Comparison of ENCODE assay signal across 12 mouse cellular contexts in the genomic region with DNA sequence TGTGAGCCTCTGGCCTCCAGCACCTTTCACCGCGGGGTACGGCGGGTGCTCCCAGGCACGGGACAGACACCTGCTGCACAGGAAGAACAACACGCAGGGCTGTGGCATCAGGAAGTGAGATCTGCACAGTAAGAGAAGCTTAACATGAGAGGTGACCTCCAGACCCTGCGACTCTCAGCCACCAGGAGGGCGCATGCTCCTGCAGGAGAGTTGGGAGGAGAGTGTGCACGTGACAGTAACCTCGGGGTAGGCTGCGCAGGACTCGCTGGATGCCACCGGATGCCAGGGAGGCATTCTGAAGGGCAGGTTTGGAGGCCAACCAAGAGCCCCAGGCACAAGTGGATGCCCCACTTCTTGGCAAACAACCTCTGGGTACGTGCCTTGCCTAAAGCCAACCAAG. TPM values are rescaled to one million over a fixed set of nuclear protein-coding genes. Genes with fewer than 3 reads are reported as not detected.
DNase-seq lines count a peak whose midpoint lies in the region; ATAC-seq and TF ChIP-seq lines count a peak whose summit lies in the region.
"Had no signal": no experiment of that assay in that cellular context is flagged by ENCODE, and none has a peak within 500 bp of the region (broad histone marks: within the 10 kb centered on the region; RNA-seq: fewer than 3 reads in every experiment).

No protein-coding gene starts in this region.

- peak overlapping the region; percentile 64 for H3K27ac ChIP-seq in kidney, adult 2 months (ENCODE audit: insufficient read depth, low read depth, low read length)
- H3K27ac ChIP-seq: embryonic facial prominence, embryonic 13.5 days; liver, embryonic 15.5 days had no signal

- no peak for TF ChIP-seq CTCF in kidney, adult 2 months (conservative IDR thresholded peaks at IDR 0.05; ENCODE audit: insufficient read depth, insufficient read length, low read depth, low read length)

- no peaks in the 10 kb centered on the region for H3K27me3 ChIP-seq in kidney, adult 2 months (replicated peaks; ENCODE audit: control insufficient read depth, insufficient read depth, low read length)
- H3K27me3 ChIP-seq: embryonic facial prominence, embryonic 13.5 days; liver, embryonic 15.5 days had no signal

- H3K4me1 ChIP-seq in kidney, adult 2 months (ENCODE audit: control insufficient read depth, insufficient read depth, low read length) = peaks cover 8% of the 10 kb centered on the region; the same call in 1 of the 2 replicates
- H3K4me1 ChIP-seq: liver, embryonic 15.5 days had no signal

- WGBS in kidney, adult 2 months = 59% methylated on average over 14 of the region's 14 CpGs

- DNase-seq in CD4-positive, CD25-positive, alpha-beta regulatory T cell, adult 2 months (ENCODE audit: low read depth, low spot score) = peak; percentile 63
- DNase-seq in kidney, adult 2 months = peak; percentile 74
- DNase-seq in lung, postnatal 36 days = peak; percentile 42
- DNase-seq in MN1 (ENCODE audit: low spot score) = no peak
- DNase-seq in adrenal gland, adult 2 months = no peak
- DNase-seq in testis, postnatal 14 days (ENCODE audit: low spot score) = no peak
- no peak for DNase-seq in adrenal gland, adult 18-20 months (ENCODE audit: low spot score in 2 of 2)
- DNase-seq: gastrocnemius, postnatal 14 days had no signal

- H3K36me3 ChIP-seq in kidney, adult 2 months (ENCODE audit: control insufficient read depth, insufficient read depth, low read length) = no peaks in the 10 kb centered on the region
- H3K36me3 ChIP-seq: liver, embryonic 15.5 days had no signal

- ATAC-seq in activated CD4-positive, CD25-positive, alpha-beta regulatory T cell, adult 4 months = peak; percentile 64

- no peak overlapping the region for H3K4me3 ChIP-seq in kidney, adult 2 months (ENCODE audit: insufficient read depth, low read depth, low read length)
- H3K4me3 ChIP-seq: embryonic facial prominence, embryonic 13.5 days; liver, embryonic 15.5 days; myocyte had no signal

- no peak for TF ChIP-seq POLR2A in kidney, adult 2 months (IDR thresholded peaks at IDR 0.05; ENCODE audit: low read depth, low read length)

RNA-seq across cellular contexts. Expression of gene Bmp7, which starts 26.1 kb away (rescaled TPM):
- 10 to 100 TPM; 11.5 to 17.0 TPM for polyA plus RNA-seq in activated CD4-positive, CD25-positive, alpha-beta regulatory T cell, adult 4 months (2017; shearing (Covaris generic))
- polyA plus RNA-seq in kidney, adult 2 months (2012; rRNA removed) = 47.6 and 51.2 TPM in 2 replicates
- 10 to 100 TPM; 28.9 to 75.7 TPM for total RNA-seq in adrenal gland, adult 2 months (2021)
- 90.8 and 96.8 TPM in 2 replicates for polyA plus RNA-seq in adrenal gland, adult 2 months (2012; rRNA removed)
- total RNA-seq in adrenal gland, adult 18-20 months (2021) = 10 to 100 TPM; 33.4 to 55.2 TPM
- polyA plus RNA-seq: myocyte had no signal

Comparison
In these comparisons a context has a peak if more than half of its experiments do, and no peak if none do; other contexts are left out.
1. DNase-seq: peak in CD4-positive, CD25-positive, alpha-beta regulatory T cell, adult 2 months (single experiment), kidney, adult 2 months (single experiment) and lung, postnatal 36 days (single experiment); none in MN1 (single experiment), adrenal gland, adult 2 months (single experiment), testis, postnatal 14 days (single experiment) and adrenal gland, adult 18-20 months (0 of 2).